Mouse (Mus musculus) embryonic facial prominence, embryonic 15.5 days (tissue): ENCODE results near the gene Crb3. TPM values are rescaled to one million over a fixed set of nuclear protein-coding genes. Genes with fewer than 3 reads are reported as not detected.
A peak's percentile ranks its signal among the peaks of the same experiment; 100 is the strongest.

Experiments used
- ATAC-seq: fragments of 200-750 bp; cut with Nextera tagmentation; 2 replicates; pipeline ENCODE4 v1.8.0; 2017; ENCODE audit warnings: low read depth, moderate TSS enrichment; ENCODE audit not compliant: insufficient number of reproducible peaks, low FRiP score, low TSS enrichment
- H3K27ac ChIP-seq: fragments of 300-500 bp; sonication (generic); replicated peaks from 2 replicates; pipeline ENCODE4 v1.5.1; 2015; ENCODE audit warnings: mild to moderate bottlenecking, inconsistent platforms
- H3K27me3 ChIP-seq: fragments of 300-500 bp; sonication (generic); 2 replicates; pipeline ENCODE4 v1.6.1; 2015; ENCODE audit warnings: inconsistent platforms
- H3K36me3 ChIP-seq: fragments of 300-500 bp; sonication (generic); 2 replicates; pipeline ENCODE4 v1.6.1; 2015; ENCODE audit warnings: mild to moderate bottlenecking, inconsistent platforms
- H3K4me1 ChIP-seq: fragments of 300-500 bp; sonication (generic); 2 replicates; pipeline ENCODE4 v1.6.1; 2015; ENCODE audit warnings: inconsistent platforms
- H3K4me2 ChIP-seq: fragments of 300-500 bp; sonication (generic); replicated peaks from 2 replicates; pipeline ENCODE4 v1.6.1; 2015; ENCODE audit warnings: mild to moderate bottlenecking, inconsistent platforms
- H3K4me3 ChIP-seq: fragments of 300-500 bp; sonication (generic); replicated peaks from 2 replicates; pipeline ENCODE4 v1.5.1; 2015; ENCODE audit warnings: mild to moderate bottlenecking, inconsistent platforms
- H3K9ac ChIP-seq: fragments of 300-500 bp; sonication (generic); 2 replicates; pipeline ENCODE4 v1.6.1; 2015; ENCODE audit warnings: inconsistent platforms
- H3K9me3 ChIP-seq: fragments of 300-500 bp; sonication (generic); replicated peaks from 2 replicates; pipeline ENCODE4 v1.6.1; 2016; ENCODE audit warnings: inconsistent platforms
- WGBS: fragments of 180-500 bp; shearing (Covaris S2); methylation state at CpG from one replicate; pipeline ENCODE4 v1.1.7; 2015; 5-methylcytosine and 5-hydroxymethylcytosine counted together
- polyA plus RNA-seq: library from polyadenylated mRNA; unstranded; fragments of >200 nt; fragmentation: Nextera tagmentation; extraction: Ambion mirVana; gene quantifications from 2 replicates; pipeline ENCODE4 v1.2.1, GENCODE M21; 2015

Crb3 gene
- polyA plus RNA-seq, 1 experiment from 2014 or later, result 14.6 TPM

DNA sequence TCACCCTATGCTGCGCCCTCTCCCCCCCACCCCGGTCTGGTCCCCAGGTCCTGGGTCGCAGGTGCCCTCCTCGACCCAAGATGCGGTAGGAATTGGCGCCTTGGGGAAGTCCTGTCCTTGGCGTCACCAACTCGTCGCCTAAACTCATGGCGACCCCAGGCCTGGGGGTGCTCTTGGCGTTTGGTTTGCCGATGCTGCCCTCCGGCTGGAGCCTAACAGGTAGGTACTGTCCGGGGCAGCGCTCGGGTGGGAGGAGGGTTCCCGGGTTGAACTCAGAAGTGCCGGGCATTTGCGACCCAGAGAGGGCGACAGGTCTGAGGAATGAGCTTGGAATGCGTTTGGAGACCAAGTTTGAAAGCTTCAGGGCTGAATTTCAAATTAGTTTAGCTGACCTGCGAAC, 3.6 kb downstream of the Crb3 start:
- peaks cover 42% of the 10 kb centered on the region for H3K27me3 ChIP-seq

DNA sequence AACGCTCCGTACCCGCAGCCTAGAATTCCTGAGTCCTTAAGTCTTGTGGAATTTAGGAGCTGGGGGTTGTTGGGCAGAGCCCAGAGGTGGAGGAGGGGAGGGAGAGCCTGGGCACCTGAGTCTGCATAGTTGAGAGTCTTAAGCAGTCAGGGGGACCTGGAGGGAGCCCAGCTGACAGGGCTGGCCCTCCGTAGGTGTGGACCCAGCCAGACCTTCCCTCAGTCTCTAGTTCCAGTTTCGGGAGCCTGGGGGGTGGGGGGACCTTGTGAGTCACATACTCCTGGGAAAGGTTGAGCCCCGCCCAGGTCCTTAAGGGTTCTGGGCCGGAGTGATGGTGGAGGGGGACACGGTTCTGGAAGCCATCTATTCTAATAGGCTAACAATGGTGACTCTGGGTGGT, 4.1 kb downstream of the Crb3 start:
- no peak overlapping the region for H3K9ac ChIP-seq
- peaks cover 22% of the 10 kb centered on the region for H3K4me1 ChIP-seq
- peaks cover 42% of the 10 kb centered on the region for H3K27me3 ChIP-seq
- WGBS, result 7% methylated on average over 8 of the region's 8 CpGs
- peak overlapping the region; percentile 48; the same call in 1 of the 2 replicates for H3K4me2 ChIP-seq
- no peak for ATAC-seq
- H3K27ac ChIP-seq, result no peak overlapping the region
- H3K9me3 ChIP-seq, result no peaks in the 10 kb centered on the region
- H3K36me3 ChIP-seq, result no peaks in the 10 kb centered on the region
- H3K4me3 ChIP-seq, result peak overlapping the region; percentile 39

More for the DNA sequence above, 3.6 kb downstream of the Crb3 start:
- Histone ChIP-seq H3K27ac (no peak overlapping the region), H3K9ac (no peak overlapping the region), H3K4me3 (peak overlapping the region; percentile 39), H3K9me3 (no peaks in the 10 kb centered on the region), H3K36me3 (no peaks in the 10 kb centered on the region), H3K4me1 (peaks cover 22% of the 10 kb centered on the region), H3K4me2 (peak overlapping the region; percentile 48)
- WGBS, result under 1% methylated on average over 22 of the region's 22 CpGs
- ATAC-seq, result no peak

DNA sequence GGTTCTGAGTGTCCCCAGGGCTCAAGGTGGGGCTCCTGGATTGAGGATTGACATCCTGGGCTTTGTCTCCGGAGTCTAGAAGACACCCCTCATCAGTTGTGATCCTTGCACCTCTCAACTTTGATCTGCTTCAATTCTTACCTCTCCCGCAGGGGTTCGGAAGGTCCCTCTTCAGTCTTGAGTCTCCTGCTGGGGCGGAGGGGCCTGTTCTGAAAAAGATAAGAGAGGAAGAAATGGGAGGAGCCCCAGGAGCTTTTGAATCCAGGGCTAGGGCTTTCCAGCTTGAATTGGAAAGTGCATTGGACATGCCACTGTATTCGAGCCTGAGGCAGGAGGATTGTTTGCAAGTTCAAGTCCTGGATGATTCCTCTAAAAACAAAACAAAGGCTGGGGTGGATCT, 8.0 kb downstream of the Crb3 start:
- no peak overlapping the region for H3K9ac ChIP-seq
- H3K9me3 ChIP-seq, result no peaks in the 10 kb centered on the region
- 67% methylated on average over 5 of the region's 5 CpGs for WGBS
- no peak overlapping the region for H3K27ac ChIP-seq
- peaks cover 36% of the 10 kb centered on the region for H3K27me3 ChIP-seq
- ATAC-seq, result no peak
- H3K36me3 ChIP-seq, result no peaks in the 10 kb centered on the region
- H3K4me1 ChIP-seq, result peaks cover 4% of the 10 kb centered on the region
- H3K4me3 ChIP-seq, result no peak overlapping the region
- H3K4me2 ChIP-seq, result no peak overlapping the region

DNA sequence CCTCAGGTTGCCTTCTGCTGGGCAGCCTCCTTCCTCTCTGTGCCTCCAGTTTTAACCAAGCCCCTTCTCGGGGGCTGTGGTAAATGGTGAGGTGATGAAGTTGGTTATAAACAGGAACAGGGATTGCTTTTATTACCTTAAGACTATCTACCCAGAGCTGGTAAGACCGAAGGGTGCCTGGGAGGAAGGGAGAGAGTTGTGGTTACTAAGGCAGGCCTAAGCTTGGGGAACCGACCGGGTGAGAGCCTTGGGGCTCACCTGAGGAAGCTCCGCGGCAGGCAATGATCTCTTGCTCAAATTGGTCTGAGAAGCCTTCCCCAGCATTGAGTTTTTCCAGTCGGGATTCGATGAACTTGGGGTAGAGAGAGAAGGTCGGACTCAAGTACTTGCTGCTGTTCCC, 11.4 kb downstream of the Crb3 start:
- peaks cover 11% of the 10 kb centered on the region for H3K27me3 ChIP-seq
- H3K9me3 ChIP-seq, result no peaks in the 10 kb centered on the region
- no peaks in the 10 kb centered on the region for H3K36me3 ChIP-seq
- H3K4me1 ChIP-seq, result peaks cover 2% of the 10 kb centered on the region; the same call in 1 of the 2 replicates
- WGBS, result 17% methylated on average over 9 of the region's 9 CpGs
- ATAC-seq, result no peak
- no peak overlapping the region for H3K9ac ChIP-seq
- H3K27ac ChIP-seq, result no peak overlapping the region
- peak overlapping the region; percentile 25; the same call in 1 of the 2 replicates for H3K4me2 ChIP-seq
- no peak overlapping the region for H3K4me3 ChIP-seq

DNA sequence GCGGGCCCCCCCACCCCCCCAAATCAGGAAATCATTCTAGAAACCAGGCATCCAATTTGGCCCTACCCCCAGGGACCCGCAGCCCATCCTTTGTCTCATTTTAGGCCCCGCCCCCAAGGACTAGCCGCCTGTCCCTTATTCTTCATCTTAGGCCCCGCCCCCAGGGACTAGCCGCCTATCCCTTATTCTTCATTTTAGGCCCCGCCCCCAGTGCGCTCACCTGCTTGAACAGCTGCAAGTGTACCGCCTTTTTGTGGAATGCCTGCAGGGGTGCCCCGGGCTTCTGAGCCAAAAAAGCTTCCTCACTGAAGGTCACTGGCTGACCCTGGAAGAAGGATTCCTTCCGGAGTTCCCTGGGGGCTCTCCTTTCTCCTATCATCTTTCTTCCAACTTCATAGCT, 11.8 kb downstream of the Crb3 start:
- no peak; the same call in 1 of the 2 replicates for ATAC-seq
- H3K4me3 ChIP-seq, result no peak overlapping the region
- peaks cover 8% of the 10 kb centered on the region; the same call in 1 of the 2 replicates for H3K27me3 ChIP-seq
- no peaks in the 10 kb centered on the region for H3K36me3 ChIP-seq
- H3K27ac ChIP-seq, result no peak overlapping the region
- no peaks in the 10 kb centered on the region for H3K9me3 ChIP-seq
- no peak overlapping the region for H3K9ac ChIP-seq
- peaks cover 2% of the 10 kb centered on the region; the same call in 1 of the 2 replicates for H3K4me1 ChIP-seq
- peak overlapping the region; percentile 25; the same call in 1 of the 2 replicates for H3K4me2 ChIP-seq
- WGBS, result 3% methylated on average over 11 of the region's 11 CpGs

DNA sequence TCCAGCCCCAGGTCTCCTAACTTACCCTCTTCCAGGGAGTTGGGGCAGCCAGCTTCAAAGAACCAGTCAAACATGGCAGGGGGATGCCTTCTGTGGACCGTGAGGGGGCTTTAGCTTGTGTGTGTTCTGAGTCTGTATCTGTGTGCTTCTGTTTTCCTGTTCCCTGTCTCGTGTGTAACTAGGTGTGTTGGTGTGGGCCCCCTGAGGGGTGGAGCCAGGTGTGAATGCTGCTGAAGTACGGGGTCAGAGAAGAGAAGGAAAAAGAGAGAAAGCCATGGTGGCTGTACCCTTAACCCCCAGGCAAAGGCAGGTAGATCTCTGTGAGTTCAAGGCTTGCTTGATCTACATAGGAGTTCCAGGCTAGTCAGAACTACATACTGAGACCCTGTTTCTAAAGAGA, 18.0 kb downstream of the Crb3 start:
- Histone ChIP-seq H3K4me2 (no peak overlapping the region), H3K4me1 (no peaks in the 10 kb centered on the region), H3K27me3 (no peaks in the 10 kb centered on the region), H3K27ac (no peak overlapping the region), H3K36me3 (no peaks in the 10 kb centered on the region), H3K9ac (no peak overlapping the region), H3K9me3 (no peaks in the 10 kb centered on the region), H3K4me3 (no peak overlapping the region)
- no peak for ATAC-seq
- 36% methylated on average over 3 of the region's 3 CpGs for WGBS

DNA sequence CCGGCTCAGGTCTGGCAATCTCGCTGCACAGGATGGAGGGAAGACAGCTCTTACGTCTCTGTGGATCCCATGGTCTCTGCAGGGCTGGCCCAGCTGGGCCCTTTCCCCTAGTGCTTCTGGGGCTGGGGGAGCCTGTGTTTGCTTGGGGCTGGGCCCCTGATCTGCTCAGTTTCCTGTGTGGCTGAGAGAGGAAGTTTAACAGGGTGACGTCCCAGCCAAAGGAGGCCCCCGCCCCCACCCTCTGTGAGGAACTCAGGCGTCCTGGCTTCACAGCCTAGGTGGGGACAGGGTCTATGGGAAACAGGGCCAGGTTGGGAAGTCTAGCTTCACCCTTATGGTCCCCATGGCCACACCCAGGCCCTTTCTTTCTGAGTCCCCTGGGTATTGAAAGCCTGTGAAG, 19.4 kb downstream of the Crb3 start, which contains the start of gene Dennd1c:
Gene Dennd1c (minus strand): TSS at position 179 of the 400 bp plus-strand sequence.
- no peaks in the 10 kb centered on the region for H3K9me3 ChIP-seq
- H3K27me3 ChIP-seq, result no peaks in the 10 kb centered on the region
- no peak within 1 kb of the TSS for H3K27ac ChIP-seq
- H3K4me1 ChIP-seq, result no peaks in the 10 kb centered on the region
- ATAC-seq, result no peak
- H3K36me3 ChIP-seq, result no peaks in the 10 kb centered on the region
- H3K4me2 ChIP-seq, result no peak within 1 kb of the TSS
- H3K9ac ChIP-seq, result no peak within 1 kb of the TSS
- 37% methylated on average over 6 of the region's 6 CpGs for WGBS
- H3K4me3 ChIP-seq, result no peak within 1 kb of the TSS

DNA sequence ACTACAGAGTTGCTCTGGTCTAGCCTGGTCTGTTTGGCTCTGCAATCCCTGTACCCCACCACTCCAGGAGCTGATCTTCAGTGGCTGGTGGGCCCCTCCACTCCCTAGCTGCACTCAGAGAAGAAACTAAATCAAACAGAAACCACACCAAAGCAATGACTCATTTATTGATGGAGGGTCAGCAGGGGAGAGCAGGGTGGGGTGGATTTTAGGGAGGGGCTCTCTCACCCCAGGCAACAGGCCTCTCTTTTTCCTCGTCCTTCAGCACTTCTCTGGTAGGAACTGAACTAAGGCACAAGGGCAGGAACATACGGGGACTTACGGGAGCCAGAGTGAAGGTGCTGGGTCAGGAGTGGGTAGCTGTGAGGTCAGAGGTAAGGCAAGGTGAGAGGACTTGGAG, 21.0 kb downstream of the Crb3 start:
- no peaks in the 10 kb centered on the region for H3K9me3 ChIP-seq
- ATAC-seq, result no peak
- no peaks in the 10 kb centered on the region for H3K36me3 ChIP-seq
- no peak overlapping the region for H3K9ac ChIP-seq
- no peaks in the 10 kb centered on the region for H3K4me1 ChIP-seq
- no peak overlapping the region for H3K4me3 ChIP-seq
- no peak overlapping the region for H3K4me2 ChIP-seq
- H3K27ac ChIP-seq, result no peak overlapping the region
- WGBS, result 59% methylated on average over 3 of the region's 3 CpGs
- no peaks in the 10 kb centered on the region for H3K27me3 ChIP-seq

DNA sequence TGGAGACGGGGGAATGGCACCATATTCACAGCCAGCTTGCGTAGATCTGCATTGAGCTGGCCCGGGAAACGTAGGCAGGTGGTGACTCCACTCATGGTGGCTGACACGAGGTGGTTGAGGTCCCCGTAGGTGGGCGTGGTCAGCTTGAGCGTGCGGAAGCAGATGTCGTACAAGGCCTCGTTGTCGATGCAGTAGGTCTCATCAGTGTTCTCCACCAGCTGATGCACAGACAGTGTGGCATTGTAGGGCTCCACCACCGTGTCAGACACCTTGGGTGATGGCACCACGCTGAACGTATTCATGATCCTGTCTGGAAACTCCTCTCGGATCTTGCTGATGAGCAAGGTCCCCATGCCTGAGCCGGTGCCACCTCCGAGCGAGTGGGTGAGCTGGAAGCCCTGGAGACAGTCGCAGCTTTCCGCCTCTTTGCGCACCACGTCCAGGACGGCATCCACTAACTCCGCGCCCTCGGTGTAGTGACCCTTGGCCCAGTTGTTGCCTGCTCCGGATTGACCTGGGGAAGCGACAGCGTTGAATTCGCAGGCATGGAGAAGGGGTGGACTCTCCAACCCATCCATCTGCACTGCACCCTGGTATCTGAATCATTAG, 22.4 kb downstream of the Crb3 start:
- WGBS, result 92% methylated on average over 31 of the region's 31 CpGs
- H3K36me3 ChIP-seq, result no peaks in the 10 kb centered on the region
- no peak overlapping the region for H3K4me2 ChIP-seq
- H3K9me3 ChIP-seq, result no peaks in the 10 kb centered on the region
- no peaks in the 10 kb centered on the region for H3K4me1 ChIP-seq
- H3K27me3 ChIP-seq, result no peaks in the 10 kb centered on the region
- no peak overlapping the region for H3K4me3 ChIP-seq
- no peak for ATAC-seq
- H3K27ac ChIP-seq, result no peak overlapping the region
- no peak overlapping the region for H3K9ac ChIP-seq

DNA sequence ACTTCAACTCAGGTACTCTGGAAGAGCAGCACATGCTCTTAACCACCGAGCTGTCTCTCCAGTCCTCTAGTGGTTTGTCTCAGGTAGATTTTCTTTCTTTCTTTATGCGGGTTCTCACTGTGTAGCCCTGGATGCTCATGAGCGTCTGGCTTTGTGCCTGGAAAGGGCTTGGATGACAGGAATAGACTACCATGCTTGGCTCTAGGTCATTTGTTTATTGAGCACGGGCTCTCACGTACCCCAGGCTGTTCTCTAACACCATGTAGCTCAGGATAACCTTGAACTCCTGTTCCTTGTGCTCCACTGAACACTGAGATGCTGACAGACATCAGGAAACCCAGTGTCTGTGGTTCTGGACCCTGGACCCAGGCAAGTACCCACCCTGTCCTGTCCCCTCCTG, 23.6 kb downstream of the Crb3 start:
- ATAC-seq, result no peak
- H3K4me1 ChIP-seq, result peaks cover 7% of the 10 kb centered on the region
- 80% methylated on average over 5 of the region's 5 CpGs for WGBS
- no peak overlapping the region for H3K9ac ChIP-seq
- H3K27ac ChIP-seq, result no peak overlapping the region
- H3K4me3 ChIP-seq, result no peak overlapping the region
- H3K36me3 ChIP-seq, result no peaks in the 10 kb centered on the region
- no peak overlapping the region for H3K4me2 ChIP-seq
- peaks cover 9% of the 10 kb centered on the region for H3K27me3 ChIP-seq
- H3K9me3 ChIP-seq, result no peaks in the 10 kb centered on the region

DNA sequence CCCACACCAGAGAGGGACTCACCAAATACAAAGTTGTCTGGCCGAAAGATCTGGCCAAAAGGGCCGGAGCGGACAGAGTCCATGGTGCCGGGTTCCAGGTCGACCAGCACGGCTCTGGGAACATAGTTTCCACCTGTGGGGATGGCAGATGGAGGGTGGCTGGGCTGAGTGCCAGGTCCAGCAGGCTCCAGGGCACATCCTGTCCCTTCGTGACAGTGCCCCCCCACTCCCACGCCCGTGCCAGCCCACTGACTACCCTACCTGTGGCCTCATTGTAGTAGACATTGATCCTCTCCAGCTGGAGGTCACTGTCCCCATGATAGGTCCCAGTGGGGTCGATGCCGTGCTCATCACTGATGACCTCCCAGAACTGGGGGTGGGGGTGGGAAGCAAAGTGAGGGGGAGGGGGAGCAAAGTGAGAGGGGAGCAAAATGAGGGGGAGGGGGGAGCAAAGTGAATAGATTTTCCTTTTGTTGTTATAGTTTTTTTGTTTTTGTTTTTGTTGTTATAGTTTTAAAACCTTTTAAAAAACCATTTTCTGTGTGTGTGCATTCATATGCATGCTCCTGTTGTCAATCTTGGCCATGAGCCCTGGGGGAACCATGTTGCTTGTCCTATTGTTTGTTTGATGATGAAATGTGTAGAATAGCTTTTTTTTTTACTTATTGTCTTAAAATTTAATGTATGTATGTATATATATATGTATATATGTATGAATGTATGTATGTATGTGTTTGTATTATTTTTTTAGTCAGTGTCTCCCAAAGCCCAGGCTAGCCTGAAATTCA, 27.3 kb downstream of the Crb3 start:
- Histone ChIP-seq H3K4me3 (no peak overlapping the region), H3K36me3 (no peaks in the 10 kb centered on the region), H3K4me2 (no peak overlapping the region), H3K27me3 (peaks cover 20% of the 10 kb centered on the region), H3K27ac (no peak overlapping the region), H3K9me3 (no peaks in the 10 kb centered on the region), H3K4me1 (peaks cover 10% of the 10 kb centered on the region), H3K9ac (no peak overlapping the region)
- 90% methylated on average over 11 of the region's 11 CpGs for WGBS
- ATAC-seq, result no peak
